Mouse (Mus musculus) ES-CJ7 (cell line): ENCODE data around the gene BC051665.

ENCODE experiments used
- DNase-seq: peaks from one replicate; pipeline ENCODE4 v3.0.0; 2011; ENCODE audit warnings: low read depth, low spot score

BC051665 gene

GRCm38 (mm10) chr13:60743381-60744077 lies 42.6 kb downstream of the BC051665 start:
- no peak for DNase-seq

- no peak for DNase-seq
These were observed 43.6 kb downstream of the BC051665 start for GRCm38 (mm10) chr13:60742611-60743010.

- peak; percentile 60 for DNase-seq
These were observed 45.9 kb downstream of the BC051665 start for GRCm38 (mm10) chr13:60740248-60740647.

- DNase-seq, result peak; percentile 80
These were observed 47.7 kb downstream of the BC051665 start for GRCm38 (mm10) chr13:60738429-60738828.

DNA sequence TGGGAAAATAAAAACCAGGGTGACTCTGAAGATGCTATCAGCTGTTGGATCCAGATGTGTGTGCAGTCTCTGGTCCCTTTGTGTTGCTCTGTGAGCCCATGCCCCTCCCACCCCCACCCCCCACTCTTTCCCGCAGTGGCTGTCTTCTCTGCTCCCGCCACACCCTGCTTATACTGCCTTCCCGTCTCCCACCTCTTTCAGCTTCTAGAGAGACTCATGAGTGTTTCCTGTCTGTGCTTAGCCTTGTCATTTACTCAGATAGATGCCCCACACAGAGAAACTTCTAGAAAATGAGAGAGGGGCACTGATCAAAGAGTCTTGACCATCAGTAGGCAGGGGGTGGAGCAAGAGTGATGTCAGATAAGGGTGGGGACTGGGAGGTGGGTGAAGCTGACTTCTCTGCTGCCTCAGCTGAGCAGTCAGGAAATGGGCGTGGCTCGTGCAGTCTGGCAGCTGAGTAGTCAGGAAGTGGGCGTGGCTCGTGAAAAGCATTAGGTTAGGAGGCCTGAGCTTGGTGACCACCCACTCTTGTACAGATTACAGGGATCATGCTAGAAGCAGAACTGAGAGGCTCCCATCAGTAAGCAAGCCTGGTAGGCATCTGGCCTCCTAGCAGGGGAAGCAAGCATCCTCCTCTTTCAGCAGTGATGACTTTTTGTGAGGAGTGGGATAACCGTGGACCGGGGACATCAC lies 48.4 kb downstream of the BC051665 start:
- peak; percentile 96 for DNase-seq

GRCm38 (mm10) chr13:60736421-60737105 lies 49.6 kb downstream of the BC051665 start:
- DNase-seq, result no peak

DNA sequence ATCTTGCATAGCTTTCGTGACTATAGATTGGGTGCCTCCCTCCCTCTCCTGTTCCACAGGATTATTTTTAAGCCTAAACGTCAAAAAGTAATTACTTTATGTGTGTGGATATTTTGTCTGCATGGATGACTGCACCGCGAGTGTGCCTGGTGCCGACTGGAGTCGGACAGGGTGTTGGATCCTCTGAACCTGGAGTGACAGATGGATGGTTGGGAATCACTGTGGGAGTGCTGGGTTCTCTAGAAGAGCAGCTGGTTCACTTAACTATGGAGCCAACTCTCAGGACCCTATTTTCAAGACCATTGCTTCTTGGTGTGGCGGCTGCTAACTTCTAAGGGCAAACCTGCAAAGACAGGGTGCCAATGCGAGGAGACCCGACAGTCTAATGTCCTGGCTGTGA lies 50.9 kb downstream of the BC051665 start:
- DNase-seq, result no peak
